Mouse (Mus musculus): ENCODE measurements around the gene Strc. TPM values are rescaled to one million over a fixed set of nuclear protein-coding genes. Genes with fewer than 3 reads are reported as not detected.

Gene Strc
- total RNA-seq, 2 experiments from 2014 or later: 0.18 TPM; not detected in 1

DNA sequence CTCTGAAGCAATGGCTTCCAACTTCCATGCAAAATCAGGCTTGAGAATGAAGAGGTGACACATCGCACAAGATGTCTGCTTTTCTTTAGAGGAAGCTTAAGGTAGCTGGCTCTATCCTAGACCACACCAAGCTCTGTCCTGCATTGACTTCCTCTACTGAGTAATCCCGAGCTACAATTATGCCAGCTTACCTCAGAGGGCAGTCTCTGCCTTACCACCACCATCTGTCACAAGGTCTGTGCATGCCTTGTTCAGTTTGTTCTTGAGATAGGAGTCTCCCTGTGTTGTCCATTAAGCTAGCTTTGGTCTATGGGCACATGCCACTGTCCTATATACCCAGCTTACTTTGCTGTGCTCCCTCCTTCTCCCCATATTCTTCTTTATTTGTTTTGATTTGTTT lies 57.5 kb downstream of the Strc start:
- Histone ChIP-seq H3K4me3 (no peak overlapping the region), H3K27ac (no peak overlapping the region)
- no peak for TF ChIP-seq CTCF (IDR thresholded peaks at IDR 0.05)
- no peak for DNase-seq
- intact Hi-C loops (cut with DNase I): no loop called here

- Histone ChIP-seq H3K27ac (no peak overlapping the region), H3K4me3 (no peak overlapping the region)
- DNase-seq: no peak
- no peak for TF ChIP-seq CTCF (IDR thresholded peaks at IDR 0.05)
- intact Hi-C loops (cut with DNase I): no loop called here
These were observed 63.1 kb downstream of the Strc start for GRCm38 (mm10) chr2:121323693-121324470.

DNA sequence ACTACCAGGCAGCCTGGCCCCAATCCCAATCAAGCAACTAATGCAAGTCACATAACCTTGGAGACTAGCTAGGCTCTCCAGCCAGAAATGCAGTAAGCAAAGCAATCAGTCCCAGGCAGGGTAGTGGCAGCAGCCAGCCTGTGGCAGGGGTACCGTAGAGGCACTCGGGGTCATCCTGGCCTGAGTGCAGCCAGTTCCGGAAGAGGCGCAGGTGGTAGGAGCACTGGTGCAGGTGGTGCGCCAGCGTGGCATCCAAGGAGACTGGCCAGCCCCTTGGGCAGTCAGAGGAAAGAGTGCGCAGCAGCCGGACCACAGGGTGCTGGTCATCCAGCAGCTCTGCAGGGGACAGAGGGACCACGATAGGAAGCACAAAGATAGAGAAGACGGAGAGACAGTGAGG lies 63.9 kb downstream of the Strc start:
- no peak for TF ChIP-seq CTCF (IDR thresholded peaks at IDR 0.05)
- intact Hi-C loops (cut with DNase I): no loop called here
- no peak overlapping the region for H3K27ac ChIP-seq
- H3K4me3 ChIP-seq: no peak overlapping the region
- DNase-seq: no peak

DNA sequence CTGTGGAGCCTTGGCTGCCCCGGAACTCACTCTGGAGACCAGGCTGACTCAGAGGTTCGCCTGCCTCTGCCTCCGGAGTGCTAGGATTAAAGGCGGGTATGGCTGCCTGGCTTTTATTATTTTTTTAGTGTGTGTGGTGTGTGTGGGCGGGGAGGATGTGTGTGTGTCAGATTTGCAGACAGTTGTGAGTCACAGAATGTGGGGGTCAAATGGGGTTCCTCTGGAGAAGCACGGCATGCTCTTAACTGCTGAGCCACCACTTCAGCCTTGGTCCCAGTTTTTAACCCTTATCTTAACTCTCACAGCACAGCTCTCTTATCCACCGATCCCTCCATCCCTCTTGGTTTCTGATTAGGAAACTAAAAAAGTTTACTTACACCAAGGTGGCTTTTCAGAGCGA lies 70.7 kb downstream of the Strc start:
- Histone ChIP-seq H3K27ac (no peak overlapping the region), H3K4me3 (no peak overlapping the region)
- intact Hi-C loops (cut with DNase I): no loop called here
- no peak for TF ChIP-seq CTCF (IDR thresholded peaks at IDR 0.05)
- DNase-seq: no peak

Other genes with a start within 250 kb of the Strc start
- 10 to 100 TPM; 12.4 to 17.1 TPM for gene Adal, start 246.7 kb downstream of the Strc start, total RNA-seq (2021)
- 1 to 10 TPM; 3.1 to 4.4 TPM for gene Lcmt2, start 246.5 kb downstream of the Strc start, total RNA-seq (2021)
- gene Tubgcp4, start 216.5 kb downstream of the Strc start, total RNA-seq (2021): 10 to 100 TPM; 10.3 to 10.9 TPM
- gene Zscan29, start 216.0 kb downstream of the Strc start, total RNA-seq (2021): 1 to 10 TPM; 5.2 to 5.5 TPM
- gene Trp53bp1, start 115.8 kb downstream of the Strc start, total RNA-seq (2021): 10 to 100 TPM; 15.9 to 16.0 TPM
- 10 to 100 TPM in 1 of 2 experiments, 1 to 10 TPM in 1; 9.1 to 16.5 TPM for gene Map1a, start 97.6 kb downstream of the Strc start, total RNA-seq (2021)
- 100 to 1,000 TPM in 1 of 2 experiments, 10 to 100 TPM in 1; 70.6 to 144 TPM for gene Ppip5k1, start 31.8 kb downstream of the Strc start, total RNA-seq (2021)
- not detected for gene Ckmt1, start 29.5 kb downstream of the Strc start, total RNA-seq (2021)
- 10 to 100 TPM; 34.1 to 46.9 TPM for gene Pdia3, start 26.6 kb upstream of the Strc start, total RNA-seq (2021)
- gene Catsper2, start 26.6 kb upstream of the Strc start, total RNA-seq (2021): 1 to 10 TPM; 1.6 to 2.8 TPM
- not detected for gene Ell3, start 57.1 kb upstream of the Strc start, total RNA-seq (2021)
- gene Serf2, start 62.0 kb upstream of the Strc start, total RNA-seq (2021): 100 to 1,000 TPM; 286 to 358 TPM
- 10 to 100 TPM; 21.0 to 21.7 TPM for gene Hypk, start 66.1 kb upstream of the Strc start, total RNA-seq (2021)
- gene Serinc4, start 69.6 kb upstream of the Strc start, total RNA-seq (2021): not detected
- 10 to 100 TPM; 24.2 to 27.6 TPM for gene Mfap1b, start 86.9 kb upstream of the Strc start, total RNA-seq (2021)
- 10 to 100 TPM; 17.3 to 21.6 TPM for gene Mfap1a, start 119.5 kb upstream of the Strc start, total RNA-seq (2021)
- 1 to 10 TPM; 1.7 to 2.4 TPM for gene Wdr76, start 119.6 kb upstream of the Strc start, total RNA-seq (2021)